ENCODE assay signal across 10 mouse cellular contexts in the genomic region with DNA sequence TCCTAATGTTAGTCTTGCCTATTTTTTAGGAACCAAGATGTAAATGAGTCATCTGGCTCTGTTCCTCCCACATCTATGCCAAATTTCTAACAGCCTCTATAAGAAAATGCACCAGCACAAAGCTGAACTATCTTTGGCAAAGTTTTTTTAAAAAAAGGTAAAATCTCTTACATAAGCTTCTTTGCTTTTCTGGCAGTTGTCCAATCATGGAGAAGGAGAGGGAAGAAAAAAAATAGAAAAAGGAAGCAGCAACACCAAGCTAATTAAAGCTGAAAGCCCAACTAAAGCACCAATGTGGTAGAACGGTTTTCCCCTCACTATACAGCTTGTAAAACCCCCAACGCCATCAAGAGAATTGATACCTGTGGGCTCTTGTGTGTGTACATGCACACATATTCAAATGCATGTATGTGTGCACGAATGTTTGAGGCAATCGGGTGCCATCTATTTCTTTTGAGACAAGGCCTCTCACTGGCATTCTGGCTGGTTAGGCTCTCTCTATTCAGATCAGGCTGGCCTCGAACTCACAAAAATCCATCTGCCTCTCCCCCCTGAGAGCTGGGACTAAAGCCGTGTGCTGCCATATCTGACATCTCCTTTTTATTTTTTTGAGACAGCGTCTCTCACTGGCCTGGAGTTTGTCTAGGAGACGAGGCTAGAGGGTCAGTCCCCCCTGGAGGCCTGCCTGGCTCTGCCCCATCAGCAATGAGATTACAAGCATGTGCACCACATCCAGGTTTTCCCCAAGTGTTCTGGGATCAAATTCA. TPM values are rescaled to one million over a fixed set of nuclear protein-coding genes. Genes with fewer than 3 reads are reported as not detected.
A peak's percentile ranks its signal among the peaks of the same experiment; 100 is the strongest.
DNase-seq lines count a peak whose midpoint lies in the region; ATAC-seq and TF ChIP-seq lines count a peak whose summit lies in the region.
"Had no signal": no experiment of that assay in that cellular context is flagged by ENCODE, and none has a peak within 500 bp of the region (broad histone marks: within the 10 kb centered on the region; RNA-seq: fewer than 3 reads in every experiment).

No protein-coding gene starts in this region.

- H3K9me3 ChIP-seq in MEL (replicated peaks; ENCODE audit: insufficient read depth, low read length): no peaks in the 10 kb centered on the region
- no peaks in the 10 kb centered on the region for H3K9me3 ChIP-seq in midbrain, embryonic 13.5 days

- peak in 1 of 2 experiments; percentile 32; a peak in 1 of 4 replicates for TF ChIP-seq EP300 in MEL (IDR thresholded peaks at IDR 0.05; ENCODE audit: low read depth in 1 of 2, low read length in 2 of 2)

- TF ChIP-seq POLR2A in MEL (IDR thresholded peaks at IDR 0.05; ENCODE audit: control insufficient read depth in 1 of 2, insufficient read depth in 1 of 2, low read depth in 1 of 2, low read length in 2 of 2, poor library complexity in 1 of 2): no peak

- peaks cover 39 to 40% of the 10 kb centered on the region in 2 experiments for H3K4me1 ChIP-seq in MEL (ENCODE audit: control insufficient read depth in 1 of 2, insufficient read depth in 2 of 2, low read length in 2 of 2)
- no peaks in the 10 kb centered on the region for H3K4me1 ChIP-seq in midbrain, embryonic 13.5 days (replicated peaks)

- no peak for TF ChIP-seq CTCF in MEL (IDR thresholded peaks at IDR 0.05 in 2 of 3, conservative IDR thresholded peaks at IDR 0.05 in 1 of 3; ENCODE audit: control insufficient read depth in 1 of 3, insufficient read depth in 1 of 3, low read depth in 2 of 3, low read length in 3 of 3, poor library complexity in 1 of 3, severe bottlenecking in 1 of 3)

- intact Hi-C loops in left cerebral cortex, postnatal 4 days (cut with DNase I): no loop called here
- intact Hi-C loops in left cerebral cortex, postnatal 25 days (cut with DNase I): no loop called here

- H3K36me3 ChIP-seq in MEL (ENCODE audit: control insufficient read depth in 1 of 2, insufficient read depth in 2 of 2, low read length in 2 of 2): peaks cover 2 to 45% of the 10 kb centered on the region in 2 experiments
- H3K36me3 ChIP-seq in midbrain, embryonic 13.5 days: no peaks in the 10 kb centered on the region

- no peak overlapping the region for H3K9ac ChIP-seq in MEL (ENCODE audit: control insufficient read depth, low read depth, low read length, poor library complexity, severe bottlenecking)
- H3K9ac ChIP-seq in midbrain, embryonic 13.5 days (replicated peaks): no peak overlapping the region

- H3K4me2 ChIP-seq in midbrain, embryonic 13.5 days (replicated peaks): no peak overlapping the region

- no peak for TF ChIP-seq RAD21 in MEL (IDR thresholded peaks at IDR 0.05; ENCODE audit: low read depth, low read length)

- no peak overlapping the region for H3K4me3 ChIP-seq in MEL (ENCODE audit: control insufficient read depth in 1 of 2, insufficient read depth in 1 of 2, low read depth in 2 of 2, low read length in 2 of 2)
- H3K4me3 ChIP-seq in midbrain, embryonic 13.5 days (replicated peaks): no peak overlapping the region

- DNase-seq in frontal cortex, adult 2 months (ENCODE audit: extremely low spot score in 1 of 2, low spot score in 1 of 2): peak; percentile 65 to 90
- no peak for DNase-seq in frontal cortex, postnatal 25 days (ENCODE audit: low spot score in 2 of 2)
- peak; percentile 79 for DNase-seq in left cerebral cortex, adult 11 months (ENCODE audit: low spot score)
- no peak for DNase-seq in left cerebral cortex, postnatal 4 days
- peak; percentile 58 for DNase-seq in MEL (ENCODE audit: low read depth, low spot score)
- peak; percentile 45 to 93 for DNase-seq in left cerebral cortex, postnatal 25 days (ENCODE audit: low spot score in 2 of 2)
- DNase-seq in embryo, embryonic 10.5 days (ENCODE audit: low spot score): no peak
- DNase-seq: midbrain, embryonic 14.5 days had no signal

- H3K27ac ChIP-seq in MEL (ENCODE audit: control insufficient read depth, low read depth, low read length): no peak overlapping the region
- no peak overlapping the region for H3K27ac ChIP-seq in midbrain, embryonic 13.5 days

- no peak for ATAC-seq in midbrain, embryonic 13.5 days
- ATAC-seq: inflammation-experienced regulatory T-cells, adult 6 months had no signal

- H3K27me3 ChIP-seq in MEL (ENCODE audit: control insufficient read depth in 1 of 2, insufficient read depth in 2 of 2, low read length in 2 of 2): no peaks in the 10 kb centered on the region
- H3K27me3 ChIP-seq in midbrain, embryonic 13.5 days: no peaks in the 10 kb centered on the region

- WGBS in midbrain, embryonic 13.5 days: 81% methylated on average over 8 of the region's 8 CpGs

- H3K79me2 ChIP-seq in MEL (ENCODE audit: control insufficient read depth, insufficient read depth, low read length, poor library complexity): peaks cover 42% of the 10 kb centered on the region

TF ChIP-seq in MEL, 35 proteins besides CTCF, POLR2A, EP300 and RAD21:
- TF ChIP-seq TCF12 (IDR thresholded peaks at IDR 0.05; ENCODE audit: low read depth, low read length): no peak
- TF ChIP-seq ZNF384 (IDR thresholded peaks at IDR 0.05; ENCODE audit: low read depth, low read length): peak; percentile 89
- TF ChIP-seq ETS1 (IDR thresholded peaks at IDR 0.05; ENCODE audit: low read depth, low read length): peak; percentile 49; the same call in 1 of the 2 replicates
- peak; percentile 60 for TF ChIP-seq RCOR1 (IDR thresholded peaks at IDR 0.05; ENCODE audit: low read depth, low read length)
TF ChIP-seq in MEL: peak in this region for 3.

RNA-seq across cellular contexts. Expression of a gene that starts 28.9 kb away (rescaled TPM):
- 231 and 243 TPM in 2 replicates for polyA plus RNA-seq in frontal cortex, adult 2 months (2012; rRNA removed)
- total RNA-seq in left cerebral cortex, postnatal 4 days (2021): 10 to 100 TPM; 23.2 to 24.9 TPM
- total RNA-seq in MEL (2012; rRNA removed): 58.7 and 64.7 TPM in 2 replicates
- 100 to 1,000 TPM; 103 to 425 TPM for polyA plus RNA-seq in MEL (2012; ENCODE audit: insufficient read depth in 1 of 2, insufficient read length in 2 of 2, low read depth in 1 of 2, low replicate concordance in 2 of 2, missing spikeins in 1 of 2)
- 10 to 100 TPM; 90.1 to 97.8 TPM for total RNA-seq in left cerebral cortex, postnatal 25 days (2021)
- polyA plus RNA-seq in midbrain, embryonic 13.5 days (2015; fragmentation: Nextera tagmentation; extraction: Ambion mirVana): 25.4 and 27.1 TPM in 2 replicates

Comparison
In these comparisons a context has a peak if more than half of its experiments do, and no peak if none do; other contexts are left out.
1. DNase-seq: peak in frontal cortex, adult 2 months (2 of 2), left cerebral cortex, adult 11 months (single experiment), MEL (single experiment) and left cerebral cortex, postnatal 25 days (2 of 2); none in frontal cortex, postnatal 25 days (0 of 2), left cerebral cortex, postnatal 4 days (single experiment) and embryo, embryonic 10.5 days (single experiment).